Mouse (Mus musculus): ENCODE measurements around the gene Gnai2. TPM values are rescaled to one million over a fixed set of nuclear protein-coding genes. Genes with fewer than 3 reads are reported as not detected.
A peak's percentile ranks its signal among the peaks of the same experiment; 100 is the strongest.

Gene Gnai2
- total RNA-seq, 2 experiments from 2014 or later = 215 to 224 TPM

DNA sequence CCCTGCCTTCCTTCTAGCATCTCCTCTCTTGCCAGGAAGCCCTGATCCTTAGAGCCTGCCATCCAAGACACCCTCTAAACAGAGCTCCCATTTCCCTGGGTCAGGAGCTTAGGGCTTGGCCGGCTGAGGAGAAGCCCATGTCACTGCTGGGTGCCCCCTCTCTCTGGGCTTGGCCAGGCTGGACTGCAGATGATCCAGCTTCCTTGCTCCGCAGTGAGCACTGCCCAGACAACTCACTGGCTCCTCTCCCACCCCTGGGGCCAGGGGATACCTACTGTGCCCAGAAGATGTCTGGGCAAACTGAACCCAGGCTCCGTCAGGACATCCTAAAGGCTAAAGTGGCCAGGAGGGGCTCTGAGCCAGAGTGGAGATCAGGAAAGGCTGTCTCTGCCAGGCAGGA is 24.8 kb upstream of the Gnai2 start:
- peak; percentile 45 to 46 for DNase-seq (ENCODE audit: low spot score in 2 of 2)

DNA sequence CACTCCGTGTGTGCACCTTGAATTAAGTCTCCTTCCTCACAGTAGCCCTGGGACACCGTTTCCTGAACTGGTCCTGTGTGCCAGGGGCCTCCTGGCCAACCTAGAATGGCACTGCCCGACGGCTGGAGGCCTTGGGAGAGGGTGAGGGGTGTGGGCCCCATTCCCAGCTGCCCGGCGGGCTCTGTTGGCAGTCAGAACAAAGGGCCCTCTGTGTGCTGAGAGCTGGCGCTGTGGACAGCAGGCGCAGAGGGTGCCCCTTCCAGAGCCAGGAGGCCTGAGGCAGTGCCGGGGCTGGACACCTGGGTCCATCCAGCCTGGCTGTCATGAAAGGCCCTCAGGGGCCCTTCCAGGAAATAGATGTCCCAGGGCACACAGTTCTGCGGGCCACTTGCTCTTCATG is 24.4 kb upstream of the Gnai2 start:
- DNase-seq (ENCODE audit: low spot score in 2 of 2) = peak; percentile 74 to 84

DNA sequence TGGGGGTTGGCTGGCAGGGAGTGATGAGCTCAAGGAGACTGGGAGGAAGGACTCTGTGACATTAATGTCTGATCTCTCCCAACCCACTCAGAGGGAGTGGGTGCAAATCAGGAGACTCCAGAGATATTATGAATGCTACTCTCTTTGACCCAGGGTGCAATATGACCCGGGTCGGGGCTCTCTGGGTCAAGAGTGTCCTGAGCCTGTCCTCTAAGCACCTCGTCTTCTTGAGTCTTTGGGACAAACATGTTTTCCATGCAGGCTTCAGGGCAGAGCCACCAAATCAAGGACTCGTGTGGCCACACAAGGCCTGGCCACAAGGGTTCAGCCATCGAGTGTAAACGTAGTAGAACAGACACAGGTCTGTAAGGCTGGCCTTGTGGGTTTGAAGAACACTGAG is 22.9 kb upstream of the Gnai2 start:
- DNase-seq (ENCODE audit: low spot score in 2 of 2) = no peak

DNA sequence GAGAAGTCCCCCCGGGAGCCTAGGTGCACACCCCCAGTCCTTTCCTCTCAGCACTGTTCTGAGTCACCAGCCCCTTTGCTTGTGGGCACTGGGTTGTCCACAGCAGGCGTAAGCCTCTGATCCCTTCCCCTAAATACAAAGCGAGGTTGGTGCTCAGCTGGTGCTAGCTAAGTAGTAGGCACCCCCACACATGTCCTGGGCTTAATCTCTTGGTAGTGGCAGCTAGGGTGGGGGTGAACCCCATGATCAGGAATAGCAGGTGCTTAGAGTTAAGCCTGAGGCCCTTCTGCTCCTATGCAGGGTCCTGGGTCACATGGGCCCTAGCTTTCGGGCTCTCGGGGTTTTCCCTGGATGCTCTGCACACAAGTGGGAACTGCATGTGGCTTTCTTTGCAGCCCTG is 22.0 kb upstream of the Gnai2 start:
- DNase-seq (ENCODE audit: low spot score in 2 of 2) = no peak

DNA sequence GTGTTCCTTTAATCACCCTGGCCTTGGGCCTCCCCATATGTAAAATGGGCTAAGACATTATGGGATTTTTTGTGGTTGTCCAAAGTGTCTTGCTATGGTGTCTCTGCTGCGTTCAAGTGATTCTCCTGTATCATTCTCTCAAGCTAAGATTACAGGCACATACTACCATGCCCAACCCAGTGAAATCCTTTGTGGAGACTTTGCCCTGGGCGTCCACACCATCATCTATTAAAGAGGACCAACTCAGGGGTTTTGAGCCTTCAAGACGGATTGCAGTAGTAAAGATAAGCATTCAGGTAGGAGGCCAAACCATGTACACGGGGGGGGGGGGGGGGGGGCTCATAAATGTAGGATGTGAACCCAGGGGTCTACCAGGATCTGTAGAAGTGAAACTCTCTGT is 19.4 kb upstream of the Gnai2 start:
- no peak for DNase-seq (ENCODE audit: low spot score in 2 of 2)

DNA sequence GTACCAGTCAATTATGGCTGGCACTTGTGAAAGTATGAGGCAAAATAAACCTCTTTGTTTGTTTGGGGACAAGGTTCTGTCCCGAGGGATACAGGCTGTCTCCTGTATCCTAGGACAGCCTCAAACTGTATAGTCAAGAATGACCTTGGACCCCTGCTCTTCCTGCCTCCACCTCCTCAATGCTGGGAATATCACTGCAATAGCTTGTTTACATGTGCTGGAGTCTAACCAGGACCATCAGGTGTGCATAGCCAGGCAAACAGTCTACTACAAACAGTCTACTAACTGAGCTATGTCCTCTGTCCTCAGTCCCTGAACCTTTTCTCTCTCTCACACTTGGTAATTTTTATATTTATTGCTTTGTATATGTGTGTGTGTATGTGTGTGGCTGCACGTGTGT is 18.3 kb upstream of the Gnai2 start:
- DNase-seq (ENCODE audit: low spot score in 2 of 2) = no peak

DNA sequence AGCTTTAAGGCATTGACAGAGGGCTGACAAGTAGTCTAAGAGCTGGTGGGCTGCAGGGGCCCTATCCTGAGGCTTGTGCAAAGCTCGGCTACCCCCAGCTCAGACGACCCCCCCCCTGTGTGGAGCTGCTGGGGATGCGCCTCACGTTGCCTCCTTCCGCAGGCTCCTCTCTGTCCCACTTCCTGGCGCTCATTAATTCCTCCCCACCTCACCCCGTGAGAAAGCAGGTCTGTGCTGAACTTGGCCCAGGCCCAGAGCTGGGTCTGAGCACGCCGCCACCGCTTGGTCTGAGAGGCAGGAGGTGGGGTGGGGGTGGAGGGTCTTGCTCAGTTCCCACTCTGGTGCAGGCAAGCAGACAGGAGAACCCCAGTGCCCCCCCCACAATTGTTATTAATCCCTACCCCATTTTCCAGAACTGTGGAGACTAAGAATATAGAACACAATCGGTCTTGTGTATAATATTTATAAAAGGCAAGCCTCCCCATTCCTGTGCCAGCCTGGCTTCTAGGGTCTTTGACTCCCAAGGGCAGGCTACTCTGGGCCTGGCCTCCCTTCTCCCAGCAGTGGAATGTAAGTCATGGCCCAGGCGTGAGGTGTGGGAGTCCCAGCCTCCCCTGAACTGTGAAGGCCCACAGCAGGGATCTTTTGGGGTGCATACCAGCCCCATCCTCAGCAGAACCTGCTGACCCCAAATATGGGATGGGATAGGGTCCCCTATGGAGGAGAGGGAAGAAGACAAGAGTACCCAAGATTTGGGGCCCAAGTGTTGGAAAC is 15.7 kb upstream of the Gnai2 start:
- DNase-seq (ENCODE audit: low spot score in 2 of 2) = no peak

DNA sequence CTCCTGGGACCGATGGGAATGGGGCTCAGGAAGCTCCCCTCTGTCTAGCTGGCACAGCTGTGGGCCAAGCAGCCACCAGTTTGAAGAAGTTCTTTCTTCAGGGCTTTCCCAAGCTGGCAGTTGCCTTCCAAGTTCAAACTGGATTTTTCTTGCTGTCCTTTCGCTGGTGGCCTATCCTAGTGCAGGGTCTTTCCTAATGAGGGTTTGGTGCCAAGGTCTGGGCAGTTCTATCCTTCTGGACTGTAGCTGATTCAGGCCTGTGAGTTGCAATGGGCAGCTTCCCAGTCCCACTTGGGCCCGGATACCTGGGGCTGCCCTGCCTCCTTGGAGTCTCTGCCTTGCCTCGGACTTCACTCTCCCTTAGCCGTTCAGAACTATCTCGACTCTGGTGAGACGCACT is 15.1 kb upstream of the Gnai2 start:
- DNase-seq (ENCODE audit: low spot score in 2 of 2) = no peak

DNA sequence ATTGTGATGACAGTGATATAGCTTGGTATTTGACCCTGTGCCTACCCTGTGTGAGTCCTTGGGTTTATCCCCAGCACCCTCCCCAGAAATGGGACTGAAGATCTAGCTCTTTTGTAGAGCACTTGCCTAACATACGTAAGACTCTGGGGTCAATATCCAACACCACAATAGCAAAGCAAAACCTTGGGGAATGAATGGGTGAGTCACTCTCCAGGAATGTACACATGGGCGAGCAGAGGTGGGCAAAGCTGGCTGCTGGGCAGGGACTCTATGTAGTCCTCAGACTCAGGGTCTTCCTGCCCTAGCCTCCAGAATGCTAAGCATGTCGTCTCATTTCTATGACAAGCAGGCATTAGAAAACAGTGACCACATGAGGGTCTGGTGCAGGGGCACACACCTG is 13.6 kb upstream of the Gnai2 start:
- DNase-seq (ENCODE audit: low spot score in 2 of 2) = no peak

DNA sequence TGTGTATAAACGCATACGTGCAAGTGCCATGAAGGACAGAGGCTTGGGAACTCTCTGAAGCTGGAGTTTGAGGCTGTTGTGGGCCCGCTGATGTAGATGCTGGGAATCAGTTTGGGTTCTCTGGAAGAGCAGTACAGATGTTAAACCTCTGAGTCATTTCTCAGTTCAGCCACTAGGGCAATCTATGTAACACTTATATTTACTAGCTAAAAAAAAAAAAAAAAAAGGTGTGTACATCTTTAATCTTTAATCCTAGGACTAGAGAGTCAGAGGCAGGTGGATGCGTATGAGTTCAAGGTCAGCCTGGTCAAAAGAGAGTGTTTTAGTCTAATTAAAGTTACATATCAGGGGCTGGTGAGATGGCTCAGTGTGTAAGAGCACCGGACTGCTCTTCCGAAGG is 11.8 kb upstream of the Gnai2 start:
- DNase-seq (ENCODE audit: low spot score in 2 of 2) = no peak

DNA sequence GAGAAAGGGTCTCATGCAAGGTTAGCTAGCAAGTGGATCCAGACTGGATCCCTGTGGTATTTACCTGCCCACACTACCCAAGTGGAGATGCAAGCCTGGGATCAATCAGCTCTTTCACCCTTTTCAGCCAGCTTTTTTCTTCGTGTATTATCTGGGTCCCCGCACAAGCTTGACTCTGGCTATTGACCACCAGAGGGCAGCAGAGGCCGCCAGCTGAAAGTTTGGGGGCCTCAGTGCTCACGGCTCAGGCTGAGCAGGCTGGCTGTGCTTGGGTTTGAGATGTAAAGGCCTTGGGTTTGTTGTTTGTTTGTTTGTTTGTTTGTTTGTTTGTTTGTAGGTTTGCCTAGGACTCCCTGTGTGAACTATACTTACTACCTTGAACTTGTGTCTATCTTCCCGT is 10.4 kb upstream of the Gnai2 start:
- DNase-seq (ENCODE audit: low spot score in 2 of 2) = peak; percentile 70 to 84

DNA sequence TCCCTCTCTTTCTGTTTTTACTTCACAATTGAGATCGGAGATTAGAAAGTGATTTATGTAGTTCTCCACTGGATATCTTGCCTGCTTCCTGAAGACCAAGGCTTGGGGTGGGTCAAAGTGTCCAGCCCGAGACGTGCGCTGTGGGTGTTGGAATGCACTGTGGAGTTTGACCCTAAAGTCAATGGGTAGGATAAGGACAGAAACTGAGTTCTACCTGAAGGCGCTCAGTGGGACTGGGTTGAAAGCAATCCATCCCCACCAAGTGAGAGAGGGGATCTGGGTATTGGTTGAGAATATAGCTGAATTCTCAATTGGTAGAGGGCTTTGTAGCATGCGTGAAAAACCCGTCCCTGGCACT is 10.0 kb upstream of the Gnai2 start:
- no peak for DNase-seq (ENCODE audit: low spot score in 2 of 2)

DNA sequence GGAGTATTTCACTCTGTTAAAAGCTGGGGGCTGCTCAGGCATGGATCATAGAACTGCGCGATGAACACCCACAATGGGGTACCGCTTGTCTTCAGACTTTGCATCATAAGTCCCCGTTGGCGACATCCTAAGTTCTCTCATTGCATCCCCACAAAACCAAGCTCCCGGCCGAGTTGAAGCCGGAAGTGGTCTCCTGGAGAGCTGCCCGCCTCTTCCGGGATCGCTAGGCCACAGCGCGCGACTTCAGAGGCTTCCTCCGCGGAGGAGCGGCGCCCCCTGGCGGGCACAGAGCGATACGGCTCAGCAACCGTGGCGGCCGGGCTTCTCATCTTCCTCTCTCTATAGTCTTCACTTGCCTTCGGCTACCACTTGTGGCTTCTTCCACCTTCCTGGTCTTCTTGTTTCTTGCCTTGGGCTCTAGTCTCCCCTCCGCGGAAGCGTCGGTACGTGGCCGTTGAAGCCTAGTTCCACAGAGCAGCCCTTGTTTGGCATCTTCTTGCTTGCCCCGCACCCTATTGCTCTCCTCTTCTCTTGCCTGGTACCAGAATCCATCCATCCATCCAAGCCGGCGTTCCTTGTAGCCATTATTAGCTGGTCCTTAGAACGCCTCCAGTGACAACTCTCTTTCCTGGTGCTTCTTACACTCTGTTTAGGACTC is 9.5 kb upstream of the Gnai2 start:
- peak; percentile 90 for DNase-seq (ENCODE audit: low spot score in 2 of 2)

DNA sequence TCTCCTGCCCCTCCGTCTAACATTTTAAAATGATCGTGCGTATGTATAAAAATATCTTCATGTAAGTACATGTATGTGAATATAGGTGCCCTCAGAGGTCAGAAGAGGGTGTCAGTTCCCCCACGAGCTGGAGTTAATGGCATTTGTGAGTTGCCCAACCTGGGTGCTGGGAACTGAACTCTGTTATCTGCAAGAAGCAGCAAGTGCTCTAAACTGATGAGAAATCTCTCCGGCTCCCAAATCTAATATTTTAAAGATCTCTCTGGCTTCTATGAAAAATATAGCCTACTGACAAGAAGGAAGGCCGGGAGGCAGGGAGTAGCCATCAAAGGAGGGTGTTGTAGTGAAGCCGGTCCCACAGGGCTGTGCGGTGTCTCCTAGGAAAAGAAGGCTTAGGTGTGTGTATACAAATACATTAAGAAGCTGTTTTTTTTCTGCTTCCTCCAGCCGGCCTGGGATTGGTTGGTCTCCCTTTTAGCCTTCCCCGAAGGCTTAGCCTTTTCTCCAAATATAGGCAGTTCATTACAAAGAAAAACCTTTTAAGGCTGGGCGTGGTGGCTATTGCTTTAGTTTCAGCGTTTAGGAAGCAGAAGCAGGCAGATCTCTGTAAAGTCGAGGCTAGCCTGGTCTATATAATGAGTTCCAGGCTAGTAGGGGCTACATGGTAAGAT is 8.5 kb upstream of the Gnai2 start:
- no peak for DNase-seq (ENCODE audit: low spot score in 2 of 2)

DNA sequence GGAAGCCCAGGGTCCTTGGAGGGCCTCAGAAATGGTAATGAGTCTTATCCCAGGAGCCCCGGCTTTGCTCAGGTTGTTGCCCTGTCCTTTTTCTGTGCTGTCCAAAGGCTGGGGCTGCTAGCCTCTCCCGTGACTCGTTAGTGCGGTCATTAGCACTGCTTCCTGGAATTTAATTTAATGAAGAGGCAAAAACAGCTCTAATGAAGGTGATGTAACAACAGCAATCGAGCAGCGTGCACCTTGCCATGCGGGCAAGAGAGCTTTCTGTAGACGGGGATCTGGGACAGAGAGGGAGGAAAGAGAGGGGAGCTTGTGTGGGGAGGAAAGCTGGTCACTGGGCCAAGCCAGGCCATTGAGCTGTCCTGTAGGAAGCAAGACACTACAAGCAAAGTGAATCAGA is 6.5 kb upstream of the Gnai2 start:
- no peak for DNase-seq (ENCODE audit: low spot score in 2 of 2)

DNA sequence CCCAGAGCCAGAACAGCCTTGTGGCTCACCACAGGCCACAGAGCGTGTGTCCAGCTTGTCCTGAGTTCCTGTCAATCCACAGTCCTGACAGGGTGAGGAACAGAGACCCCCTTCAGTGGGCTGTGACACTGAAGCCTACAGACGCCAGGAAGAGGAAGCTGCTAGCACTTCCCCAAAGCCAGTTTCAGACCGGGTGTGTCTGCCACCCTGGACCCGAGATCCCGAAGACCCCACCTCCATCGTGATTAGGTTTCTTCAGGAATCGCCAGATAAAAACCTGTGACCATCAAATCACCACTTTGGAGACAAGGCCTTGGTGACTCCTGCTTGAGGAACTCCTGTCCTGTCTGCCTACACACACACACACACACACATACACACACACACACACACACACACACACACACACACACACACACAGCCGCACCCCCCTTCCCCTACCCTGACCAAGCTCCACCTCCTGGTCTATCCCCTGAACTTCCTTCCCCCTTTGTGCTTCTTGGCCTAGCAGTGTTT is 5.1 kb upstream of the Gnai2 start:
- no peak for DNase-seq (ENCODE audit: low spot score in 2 of 2)

DNA sequence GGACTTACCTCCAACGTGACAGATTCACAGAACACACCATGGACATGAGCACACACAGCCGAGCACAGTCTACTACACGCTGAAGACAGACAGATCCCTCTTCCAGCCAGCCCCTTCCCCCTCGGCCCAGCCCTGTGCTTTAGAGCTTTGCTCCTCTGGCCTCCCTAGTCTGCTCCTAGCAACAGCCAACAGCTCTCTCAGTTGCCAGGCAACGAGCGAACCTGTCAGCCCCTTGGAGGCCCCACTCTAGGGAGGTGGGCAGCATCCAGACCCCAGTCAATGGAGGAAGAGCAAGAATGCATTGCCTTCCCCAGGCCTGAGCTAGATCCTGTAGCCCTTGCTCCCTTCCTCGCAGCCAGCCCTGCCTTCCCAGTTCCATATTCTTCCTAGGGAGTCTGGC is 1.9 kb upstream of the Gnai2 start:
- DNase-seq (ENCODE audit: low spot score in 2 of 2) = no peak

DNA sequence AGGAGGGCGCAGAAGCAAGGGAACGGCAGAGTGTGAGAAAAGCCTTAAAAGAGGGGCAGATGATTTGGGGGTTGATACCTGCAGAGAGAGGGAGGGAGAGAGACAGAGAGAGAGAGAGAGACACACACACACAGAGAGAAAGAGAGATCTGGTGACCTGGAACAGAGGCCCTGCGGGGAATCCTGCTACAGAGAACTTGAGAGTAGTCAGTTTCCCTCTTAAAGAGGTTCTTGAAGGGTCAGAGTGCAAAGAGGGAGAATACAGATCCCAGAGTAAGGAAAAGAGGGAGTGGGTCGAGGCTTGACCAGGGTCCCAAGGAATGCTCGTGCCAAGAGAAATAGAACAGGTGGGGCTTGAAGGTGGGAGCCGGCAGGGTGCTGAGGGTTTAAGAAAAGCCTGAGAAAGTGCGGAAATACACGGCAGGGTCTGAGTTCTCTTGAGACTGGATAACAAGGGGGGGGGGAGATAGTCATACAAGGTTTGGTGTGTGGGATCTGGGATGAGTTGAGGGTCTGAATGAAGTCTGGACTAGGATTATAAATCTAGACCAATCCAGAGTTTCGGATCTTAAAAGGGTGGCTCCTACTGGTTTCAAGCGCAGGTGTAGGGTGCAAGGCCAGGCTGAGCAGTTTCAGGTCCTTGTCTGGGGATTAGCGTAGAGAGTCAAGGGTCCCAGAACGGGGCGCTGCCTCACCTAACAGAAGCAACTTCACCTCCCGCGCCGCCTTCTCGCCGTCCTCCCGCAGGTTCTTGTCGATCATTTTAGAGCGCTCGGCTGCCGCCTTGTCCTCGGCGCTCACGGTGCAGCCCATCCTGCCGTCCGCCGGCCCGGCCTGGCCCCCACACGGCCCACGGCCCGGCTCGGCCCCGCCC is 525 bp downstream of the Gnai2 start:
- DNase-seq (ENCODE audit: low spot score in 2 of 2) = no peak

DNA sequence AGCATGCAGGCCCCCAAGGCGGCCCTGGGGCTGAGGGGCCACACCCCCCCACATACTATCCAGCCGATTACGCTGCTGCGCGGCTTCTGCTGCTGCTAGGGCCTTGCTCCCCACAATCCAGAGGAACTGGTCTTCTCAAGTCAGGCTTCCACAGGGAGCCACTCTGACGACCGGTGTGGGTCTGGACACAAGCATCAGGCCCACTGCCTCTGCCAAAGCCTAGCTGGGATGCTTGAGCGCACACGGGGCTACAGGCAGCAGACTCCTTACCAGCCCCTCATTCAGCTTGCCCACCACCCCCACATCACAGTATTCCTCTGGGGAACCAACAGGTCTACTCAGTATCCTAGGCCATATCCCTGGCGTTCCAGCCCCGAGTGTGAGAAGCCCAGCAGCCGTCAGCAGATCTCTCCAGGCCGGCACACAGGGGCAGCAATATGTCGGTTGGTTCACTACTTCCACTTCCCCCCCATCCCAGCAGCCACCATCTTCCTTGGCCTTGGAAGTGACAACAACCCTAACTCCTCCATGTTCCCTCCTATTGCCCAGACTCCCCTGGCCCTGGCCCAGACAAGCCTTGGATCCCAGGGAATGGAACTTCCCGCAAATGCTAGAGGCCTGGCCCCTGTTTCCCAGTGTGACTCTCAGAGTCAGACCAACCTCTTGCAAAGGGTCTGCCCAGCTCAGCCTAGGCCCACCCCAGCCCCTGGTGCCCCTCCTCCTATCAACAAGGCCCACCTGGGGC is 1.3 kb downstream of the Gnai2 start:
- no peak for DNase-seq (ENCODE audit: low spot score in 2 of 2)

DNA sequence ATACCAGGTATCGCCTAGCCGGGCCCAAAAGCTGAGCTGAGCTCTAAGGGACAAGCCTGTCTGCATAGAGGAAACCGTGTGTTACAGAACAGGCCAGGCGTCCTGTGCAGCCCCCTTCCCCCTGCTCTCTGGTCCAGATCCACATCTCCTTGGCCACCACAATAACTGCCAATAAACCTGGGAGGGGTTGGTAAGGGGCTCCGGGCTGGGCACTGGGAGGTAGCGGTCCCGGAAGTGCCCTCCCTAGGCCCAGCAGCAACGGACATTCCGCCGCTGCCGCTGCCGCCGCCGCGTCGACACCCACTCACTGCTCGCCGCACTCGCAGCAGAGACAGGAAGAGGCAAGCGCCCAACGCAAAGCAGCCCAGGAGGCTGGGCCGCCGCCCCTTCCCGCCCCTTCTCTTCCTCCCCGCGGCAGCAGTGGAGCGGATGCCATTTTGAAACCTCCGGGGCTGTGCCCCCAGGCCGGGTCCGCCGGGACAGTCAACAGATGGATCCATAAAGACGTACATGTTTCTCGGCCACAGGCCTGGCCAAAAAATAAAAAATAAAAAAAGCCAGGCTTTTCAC is 2.0 kb downstream of the Gnai2 start:
- DNase-seq (ENCODE audit: low spot score in 2 of 2) = peak; percentile 73 to 75
